Mouse (Mus musculus): ENCODE measurements at regions not wholly inside any gene's neighbourhood (a gene's known extent, or its start where the extent isn't known, plus 50 kb on each side); places are given as distances from the start of the nearest gene placed in this dataset.

- intact Hi-C loops (cut with DNase I) = no loop called here
- no peak for DNase-seq
These were observed 111.9 kb downstream of the Tbx5 start for GRCm38 (mm10) chr5:119944371-119944770.

GRCm38 (mm10) chr5:119948399-119948798 lies 115.9 kb downstream of the Tbx5 start:
- no peak for DNase-seq
- intact Hi-C loops (cut with DNase I) = no loop called here

GRCm38 (mm10) chr5:119952085-119952484 lies 119.6 kb downstream of the Tbx5 start:
- intact Hi-C loops (cut with DNase I) = no loop called here
- DNase-seq = no peak

- no peak for DNase-seq
- intact Hi-C loops (cut with DNase I) = no loop called here
These were observed 120.7 kb downstream of the Tbx5 start for GRCm38 (mm10) chr5:119953189-119953588.

- no peak for DNase-seq
- intact Hi-C loops (cut with DNase I) = no loop called here
These were observed 121.5 kb downstream of the Tbx5 start for GRCm38 (mm10) chr5:119953811-119954566.

GRCm38 (mm10) chr5:119958942-119959341 lies 126.5 kb downstream of the Tbx5 start:
- DNase-seq = no peak
- intact Hi-C loops (cut with DNase I) = no loop called here

- no peak for DNase-seq
- intact Hi-C loops (cut with DNase I) = no loop called here
These were observed 132.3 kb downstream of the Tbx5 start for GRCm38 (mm10) chr5:119964751-119965150.

GRCm38 (mm10) chr5:119971286-119971685 lies 138.8 kb downstream of the Tbx5 start:
- intact Hi-C loops (cut with DNase I) = no loop called here

GRCm38 (mm10) chr5:119972802-119973437 lies 140.5 kb downstream of the Tbx5 start:
- peak; percentile 8 to 47 for DNase-seq
- intact Hi-C loops (cut with DNase I) = no loop called here

More at GRCm38 (mm10) chr5:119971286-119971685, 138.8 kb downstream of the Tbx5 start:
- DNase-seq = no peak

- intact Hi-C loops (cut with DNase I) = no loop called here
- no peak for DNase-seq
These were observed 138.1 kb upstream of the Rbm19 start for GRCm38 (mm10) chr5:119978096-119978715.

GRCm38 (mm10) chr5:119981111-119981807 lies 135.0 kb upstream of the Rbm19 start:
- DNase-seq = no peak
- intact Hi-C loops (cut with DNase I) = no loop called here

- DNase-seq = no peak
- intact Hi-C loops (cut with DNase I) = no loop called here
These were observed 132.1 kb upstream of the Rbm19 start for GRCm38 (mm10) chr5:119984206-119984605.

- intact Hi-C loops (cut with DNase I) = no loop called here
These were observed 124.1 kb upstream of the Rbm19 start for GRCm38 (mm10) chr5:119992130-119992529.

GRCm38 (mm10) chr5:119995726-119996125 lies 120.5 kb upstream of the Rbm19 start:
- no peak for DNase-seq
- intact Hi-C loops (cut with DNase I) = no loop called here

More at GRCm38 (mm10) chr5:119992130-119992529, 124.1 kb upstream of the Rbm19 start:
- DNase-seq = no peak

- intact Hi-C loops (cut with DNase I) = no loop called here
- no peak for DNase-seq
These were observed 110.4 kb upstream of the Rbm19 start for GRCm38 (mm10) chr5:120005696-120006469.

GRCm38 (mm10) chr5:120007738-120008137 lies 108.5 kb upstream of the Rbm19 start:
- intact Hi-C loops (cut with DNase I) = no loop called here
- DNase-seq = no peak

- DNase-seq = no peak
- intact Hi-C loops (cut with DNase I) = no loop called here
These were observed 108.0 kb upstream of the Rbm19 start for GRCm38 (mm10) chr5:120008306-120008705.

GRCm38 (mm10) chr5:120015417-120015816 lies 100.8 kb upstream of the Rbm19 start:
- intact Hi-C loops (cut with DNase I) = no loop called here
- no peak for DNase-seq

GRCm38 (mm10) chr5:120018126-120018525 lies 98.1 kb upstream of the Rbm19 start:
- DNase-seq = no peak
- intact Hi-C loops (cut with DNase I) = no loop called here

GRCm38 (mm10) chr5:120020748-120021147 lies 95.5 kb upstream of the Rbm19 start:
- DNase-seq = no peak
- intact Hi-C loops (cut with DNase I) = no loop called here

Data from heart, postnatal 36 days (tissue).